Mouse (Mus musculus) hindbrain, embryonic 16.5 days (tissue): Measurements from ENCODE around the gene L1td1. TPM values are rescaled to one million over a fixed set of nuclear protein-coding genes. Genes with fewer than 3 reads are reported as not detected.
A peak's percentile ranks its signal among the peaks of the same experiment; 100 is the strongest.

Experiments
- ATAC-seq: fragments of 200-750 bp; cut with Nextera tagmentation; 2 replicates; pipeline ENCODE4 v1.8.0; 2017; ENCODE audit warnings: moderate TSS enrichment, moderate library complexity
- H3K27ac ChIP-seq: fragments of 300-500 bp; sonication (generic); 2 replicates; pipeline ENCODE4 v1.5.1; 2014; ENCODE audit warnings: low read depth, mild to moderate bottlenecking, control low read depth, low read length, moderate library complexity
- H3K27me3 ChIP-seq: fragments of 300-500 bp; sonication (generic); replicated peaks from 2 replicates; pipeline ENCODE4 v1.6.1; 2014; ENCODE audit warnings: low read length; ENCODE audit not compliant: control insufficient read depth, insufficient read depth
- H3K36me3 ChIP-seq: fragments of 300-500 bp; sonication (generic); 2 replicates; pipeline ENCODE4 v1.6.1; 2014; ENCODE audit warnings: mild to moderate bottlenecking, low read length, moderate library complexity, mixed read lengths; ENCODE audit not compliant: control insufficient read depth, insufficient read depth
- H3K4me1 ChIP-seq: fragments of 300-500 bp; sonication (generic); 2 replicates; pipeline ENCODE4 v1.6.1; 2014; ENCODE audit warnings: low read depth, low read length; ENCODE audit not compliant: control insufficient read depth, insufficient read depth
- H3K4me2 ChIP-seq: fragments of 300-500 bp; sonication (generic); 2 replicates; pipeline ENCODE4 v1.6.1; 2014; ENCODE audit warnings: mild to moderate bottlenecking, low read length, control low read depth, moderate library complexity
- H3K4me3 ChIP-seq: fragments of 300-500 bp; sonication (generic); 2 replicates; pipeline ENCODE4 v1.5.1; 2014; ENCODE audit warnings: mild to moderate bottlenecking, low read length, control low read depth, moderate library complexity
- H3K9ac ChIP-seq: fragments of 300-500 bp; sonication (generic); 2 replicates; pipeline ENCODE4 v1.6.1; 2014; ENCODE audit warnings: low read depth, mild to moderate bottlenecking, control low read depth, low read length, moderate library complexity
- H3K9me3 ChIP-seq: fragments of 300-500 bp; sonication (generic); 2 replicates; pipeline ENCODE4 v1.6.1; 2014; ENCODE audit warnings: mild to moderate bottlenecking, low read length, moderate library complexity; ENCODE audit not compliant: control insufficient read depth
- WGBS: fragments of 180-500 bp; shearing (Covaris S2); extraction: QIAGEN DNeasy Blood & Tissue Kit; methylation state at CpG from one replicate; pipeline ENCODE4 v1.1.7; 2014; 5-methylcytosine and 5-hydroxymethylcytosine counted together
- polyA plus RNA-seq: library from polyadenylated mRNA; unstranded; fragments of >200 nt; fragmentation: Nextera tagmentation; extraction: Ambion mirVana; gene quantifications from 2 replicates; pipeline ENCODE4 v1.2.1, GENCODE M21; 2015

Gene L1td1
- 0.17 TPM in 1 of 2 replicates, not detected in the other for polyA plus RNA-seq

GRCm38 (mm10) chr4:98726590-98727237 lies at the start of gene L1td1:
L1td1 (plus strand) TSS chr4:98726734.
- H3K36me3 ChIP-seq, result no peaks in the 10 kb centered on the region
- peak; percentile 40; the same call in 1 of the 2 replicates for ATAC-seq
- WGBS, result 6% methylated on average over 29 of the region's 29 CpGs
- peaks cover 9% of the 10 kb centered on the region for H3K4me1 ChIP-seq
- peak within 1 kb of the TSS; percentile 16 for H3K4me3 ChIP-seq
- peak within 1 kb of the TSS; percentile 49 for H3K4me2 ChIP-seq
- no peaks in the 10 kb centered on the region for H3K9me3 ChIP-seq
- peaks cover 10% of the 10 kb centered on the region for H3K27me3 ChIP-seq
- H3K9ac ChIP-seq, result peak within 1 kb of the TSS; percentile 21
- no peak within 1 kb of the TSS for H3K27ac ChIP-seq

GRCm38 (mm10) chr4:98677506-98677905 lies 49.0 kb upstream of the L1td1 start:
- WGBS, result 59% methylated on average over 9 of the region's 9 CpGs
- no peaks in the 10 kb centered on the region for H3K9me3 ChIP-seq

GRCm38 (mm10) chr4:98686678-98687267 lies 39.8 kb upstream of the L1td1 start:
- Histone ChIP-seq H3K4me2 (no peak overlapping the region), H3K9me3 (no peaks in the 10 kb centered on the region), H3K4me1 (peaks cover 2% of the 10 kb centered on the region; the same call in 1 of the 2 replicates), H3K27ac (no peak overlapping the region), H3K36me3 (0 out of 2 replicates have a peak, but pooled peaks cover 2% of the 10 kb centered on the region), H3K27me3 (no peaks in the 10 kb centered on the region), H3K4me3 (no peak overlapping the region), H3K9ac (no peak overlapping the region)
- peak; percentile 53 for ATAC-seq
- 58% methylated on average over 11 of the region's 11 CpGs for WGBS

More at GRCm38 (mm10) chr4:98677506-98677905, 49.0 kb upstream of the L1td1 start:
- Histone ChIP-seq H3K4me1 (no peaks in the 10 kb centered on the region), H3K9ac (no peak overlapping the region), H3K4me2 (no peak overlapping the region), H3K27me3 (no peaks in the 10 kb centered on the region), H3K4me3 (no peak overlapping the region), H3K27ac (no peak overlapping the region), H3K36me3 (no peaks in the 10 kb centered on the region)
- no peak for ATAC-seq

DNA sequence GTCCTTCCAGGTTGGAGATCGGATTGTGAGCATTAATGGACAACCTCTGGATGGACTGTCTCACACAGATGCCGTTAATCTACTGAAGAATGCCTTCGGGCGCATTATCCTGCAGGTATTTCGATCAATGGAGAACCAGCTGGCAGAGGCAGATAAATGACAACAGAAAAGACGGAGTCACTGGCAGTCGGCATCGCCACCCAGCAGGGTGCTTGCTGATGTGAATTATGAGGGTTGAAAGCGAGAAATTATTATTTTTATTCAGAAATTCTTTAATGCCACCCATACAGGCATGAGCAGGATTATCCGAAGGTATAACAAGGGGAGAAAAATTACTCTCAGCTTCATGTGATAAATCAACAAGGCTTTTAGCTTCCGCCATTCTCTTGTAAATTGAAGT lies 38.4 kb upstream of the L1td1 start:
- no peak overlapping the region for H3K9ac ChIP-seq

GRCm38 (mm10) chr4:98688520-98688919 lies 38.0 kb upstream of the L1td1 start:
- Histone ChIP-seq H3K27me3 (no peaks in the 10 kb centered on the region), H3K36me3 (0 out of 2 replicates have a peak, but pooled peaks cover 2% of the 10 kb centered on the region), H3K27ac (no peak overlapping the region), H3K4me3 (no peak overlapping the region), H3K9ac (no peak overlapping the region), H3K9me3 (no peaks in the 10 kb centered on the region), H3K4me2 (peak overlapping the region; percentile 8; the same call in 1 of the 2 replicates), H3K4me1 (peaks cover 2% of the 10 kb centered on the region; the same call in 1 of the 2 replicates)
- peak; percentile 40; the same call in 1 of the 2 replicates for ATAC-seq
- 58% methylated on average over 9 of the region's 9 CpGs for WGBS

More for the DNA sequence above, 38.4 kb upstream of the L1td1 start:
- Histone ChIP-seq H3K27ac (no peak overlapping the region), H3K4me3 (no peak overlapping the region), H3K36me3 (0 out of 2 replicates have a peak, but pooled peaks cover 2% of the 10 kb centered on the region), H3K9me3 (no peaks in the 10 kb centered on the region), H3K27me3 (no peaks in the 10 kb centered on the region), H3K4me2 (peak overlapping the region; percentile 15; the same call in 1 of the 2 replicates), H3K4me1 (peaks cover 2% of the 10 kb centered on the region; the same call in 1 of the 2 replicates)
- WGBS, result 47% methylated on average over 11 of the region's 11 CpGs
- peak; percentile 7; the same call in 1 of the 2 replicates for ATAC-seq

DNA sequence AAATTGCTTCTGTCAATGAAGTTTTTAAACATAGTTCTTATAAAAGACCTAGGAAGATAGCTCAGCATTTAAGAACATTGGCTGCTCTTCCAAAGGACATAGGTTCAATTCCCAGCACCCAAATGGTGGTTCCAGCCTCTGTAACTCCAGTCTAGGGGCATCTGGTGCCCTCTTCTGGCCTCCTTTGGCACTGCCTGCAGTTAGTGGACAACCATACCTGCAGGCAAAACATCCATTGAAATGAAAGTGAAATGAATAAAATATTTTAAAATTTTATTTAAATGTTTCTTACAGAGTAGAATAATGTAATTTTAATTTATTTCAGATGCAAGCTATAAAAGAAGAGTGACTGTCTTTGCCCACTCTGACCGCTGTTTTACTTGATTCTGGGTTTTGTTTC lies 36.5 kb upstream of the L1td1 start:
- H3K4me2 ChIP-seq, result no peak overlapping the region
- peaks cover 2% of the 10 kb centered on the region; the same call in 1 of the 2 replicates for H3K4me1 ChIP-seq
- no peaks in the 10 kb centered on the region for H3K27me3 ChIP-seq
- WGBS, result 97% methylated on average over 1 of the region's 1 CpGs
- no peak overlapping the region for H3K27ac ChIP-seq
- H3K9me3 ChIP-seq, result no peaks in the 10 kb centered on the region
- no peak overlapping the region for H3K4me3 ChIP-seq
- 0 out of 2 replicates have a peak, but pooled peaks cover 2% of the 10 kb centered on the region for H3K36me3 ChIP-seq
- no peak for ATAC-seq
- H3K9ac ChIP-seq, result no peak overlapping the region

- Histone ChIP-seq H3K9me3 (no peaks in the 10 kb centered on the region), H3K4me1 (no peaks in the 10 kb centered on the region; the same call in 1 of the 2 replicates)
Observed at GRCm38 (mm10) chr4:98693465-98694185, 32.9 kb upstream of the L1td1 start.

DNA sequence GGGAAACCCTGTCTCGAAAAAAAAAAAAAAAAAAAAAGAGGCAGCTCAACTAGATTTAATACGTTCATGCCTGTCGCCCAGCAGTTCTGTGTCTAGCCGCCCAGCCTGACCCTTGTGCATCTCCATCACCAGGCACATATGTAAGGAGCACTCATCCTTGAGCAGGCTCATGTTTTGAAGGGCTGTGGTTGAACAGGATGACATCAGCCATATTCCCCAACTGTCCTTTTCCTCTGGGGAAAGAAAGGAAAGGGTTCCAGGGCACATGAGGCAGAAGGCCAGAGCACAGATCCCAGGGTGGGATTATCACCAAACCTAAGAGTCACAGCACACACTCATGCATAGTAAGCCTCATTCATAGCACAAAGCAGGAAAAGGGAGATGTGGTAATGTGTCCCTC lies 28.6 kb upstream of the L1td1 start:
- Histone ChIP-seq H3K27me3 (no peaks in the 10 kb centered on the region), H3K9ac (no peak overlapping the region), H3K4me3 (no peak overlapping the region), H3K4me1 (no peaks in the 10 kb centered on the region; the same call in 1 of the 2 replicates), H3K36me3 (no peaks in the 10 kb centered on the region), H3K27ac (no peak overlapping the region), H3K4me2 (no peak overlapping the region), H3K9me3 (no peaks in the 10 kb centered on the region)
- no peak for ATAC-seq
- 88% methylated on average over 4 of the region's 4 CpGs for WGBS

More at GRCm38 (mm10) chr4:98693465-98694185, 32.9 kb upstream of the L1td1 start:
- H3K27ac ChIP-seq, result no peak overlapping the region
- no peaks in the 10 kb centered on the region for H3K27me3 ChIP-seq
- H3K4me2 ChIP-seq, result no peak overlapping the region
- ATAC-seq, result no peak
- 65% methylated on average over 9 of the region's 9 CpGs for WGBS
- no peak overlapping the region for H3K9ac ChIP-seq
- no peaks in the 10 kb centered on the region for H3K36me3 ChIP-seq
- H3K4me3 ChIP-seq, result no peak overlapping the region
